Mouse (Mus musculus): ENCODE measurements around the gene 1700030J22Rik. TPM values are rescaled to one million over a fixed set of nuclear protein-coding genes. Genes with fewer than 3 reads are reported as not detected.

1700030J22Rik gene
- total and polyA plus RNA-seq, 2 experiments from 2014 or later: 5.2 to 5.7 TPM

GRCm38 (mm10) chr8:116989842-116990241, 11.1 kb upstream of the 1700030J22Rik start:
- Histone ChIP-seq H3K4me3 (ENCODE audit: low read length) (no peak overlapping the region), H3K4me1 (ENCODE audit: insufficient read depth, low read length) (no peaks in the 10 kb centered on the region), H3K9me3 (ENCODE audit: low read length) (no peaks in the 10 kb centered on the region), H3K36me3 (ENCODE audit: insufficient read depth, low read length) (0 out of 2 replicates have a peak, but pooled peaks cover under 1% of the 10 kb centered on the region), H3K27me3 (ENCODE audit: insufficient read depth, low read length) (no peaks in the 10 kb centered on the region), H3K4me2 (ENCODE audit: low read depth, low read length) (no peak overlapping the region), H3K9ac (replicated peaks; ENCODE audit: low read length) (no peak overlapping the region), H3K27ac (no peak overlapping the region)
- ATAC-seq (no peak), DNase-seq (ENCODE audit: low spot score) (no peak)
- WGBS: 95% methylated on average over 3 of the region's 3 CpGs
- TF ChIP-seq CTCF (IDR thresholded peaks at IDR 0.05; ENCODE audit: low read depth): peak; percentile 39

- ATAC-seq: no peak
Measured at GRCm38 (mm10) chr8:116980117-116980516, 1.4 kb upstream of the 1700030J22Rik start.

DNA sequence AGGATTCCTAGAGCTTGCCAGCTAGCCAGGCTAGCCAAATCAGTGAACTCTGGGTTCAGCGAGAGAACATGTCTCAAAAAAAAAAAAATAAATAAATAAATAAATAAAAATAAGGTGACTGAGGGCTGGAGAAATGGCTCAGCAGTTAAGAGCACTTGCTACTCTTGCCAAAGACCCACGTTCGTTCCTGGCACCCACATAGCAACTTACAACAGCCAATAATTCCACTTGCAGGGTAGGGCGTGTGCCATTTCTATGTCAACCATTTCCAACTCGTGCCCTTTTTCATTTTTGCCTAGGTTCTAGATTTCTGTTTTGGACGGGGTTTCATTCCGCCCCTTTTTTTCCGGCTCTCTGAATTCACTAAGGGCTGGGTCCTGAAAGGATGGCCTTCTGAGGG, 707 bp downstream of the 1700030J22Rik start:
- ATAC-seq: no peak
- Histone ChIP-seq H3K4me1 (ENCODE audit: insufficient read depth, low read length) (peaks cover 3% of the 10 kb centered on the region; the same call in 1 of the 2 replicates), H3K4me2 (ENCODE audit: low read depth, low read length) (peak overlapping the region; percentile 58), H3K9me3 (ENCODE audit: low read length) (no peaks in the 10 kb centered on the region), H3K27me3 (ENCODE audit: insufficient read depth, low read length) (no peaks in the 10 kb centered on the region), H3K9ac (replicated peaks; ENCODE audit: low read length) (peak overlapping the region; percentile 43; the same call in 1 of the 2 replicates), H3K4me3 (ENCODE audit: low read length) (peak overlapping the region; percentile 65), H3K27ac (no peak overlapping the region), H3K36me3 (ENCODE audit: insufficient read depth, low read length) (no peaks in the 10 kb centered on the region)
- TF ChIP-seq CTCF (IDR thresholded peaks at IDR 0.05; ENCODE audit: low read depth): no peak
- 27% methylated on average over 8 of the region's 8 CpGs for whole genome bisulfite sequencing
- DNase-seq (ENCODE audit: low spot score): no peak

More at GRCm38 (mm10) chr8:116980117-116980516, 1.4 kb upstream of the 1700030J22Rik start:
- 16% methylated on average over 4 of the region's 4 CpGs for WGBS
- peak; percentile 85 for DNase-seq (ENCODE audit: low spot score)
- H3K36me3 ChIP-seq (ENCODE audit: insufficient read depth, low read length): 0 out of 2 replicates have a peak, but pooled peaks cover 3% of the 10 kb centered on the region
- no peak overlapping the region for H3K4me3 ChIP-seq (ENCODE audit: low read length)
- H3K9ac ChIP-seq (replicated peaks; ENCODE audit: low read length): no peak overlapping the region
- no peaks in the 10 kb centered on the region for H3K27me3 ChIP-seq (ENCODE audit: insufficient read depth, low read length)
- peak; percentile 82 for TF ChIP-seq CTCF (IDR thresholded peaks at IDR 0.05; ENCODE audit: low read depth)
- no peaks in the 10 kb centered on the region for H3K9me3 ChIP-seq (ENCODE audit: low read length)
- H3K4me1 ChIP-seq (ENCODE audit: insufficient read depth, low read length): peaks cover 3% of the 10 kb centered on the region; the same call in 1 of the 2 replicates
- no peak overlapping the region for H3K27ac ChIP-seq
- H3K4me2 ChIP-seq (ENCODE audit: low read depth, low read length): no peak overlapping the region

DNA sequence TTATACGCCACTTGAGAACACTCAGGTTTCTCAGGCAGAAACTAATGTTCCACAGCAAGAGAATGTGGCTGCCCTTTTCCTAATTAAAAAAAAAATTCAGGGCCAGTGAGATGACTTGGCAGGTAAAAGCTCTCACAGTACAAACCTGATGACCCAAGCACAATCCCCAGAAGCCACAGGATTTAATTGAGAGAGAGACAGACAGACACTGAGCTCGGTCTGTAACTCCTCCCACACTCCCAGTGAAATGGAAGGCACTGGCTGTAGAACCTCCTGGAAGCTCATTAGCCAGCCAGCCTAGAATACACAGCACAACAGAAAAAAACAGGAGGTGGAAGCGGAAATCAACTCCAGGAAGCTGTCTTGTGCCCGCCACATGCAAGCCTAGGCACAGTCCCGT, 3.2 kb downstream of the 1700030J22Rik start:
- H3K27me3 ChIP-seq (ENCODE audit: insufficient read depth, low read length): no peaks in the 10 kb centered on the region
- no peak overlapping the region for H3K4me3 ChIP-seq (ENCODE audit: low read length)
- WGBS: 63% methylated on average over 5 of the region's 5 CpGs
- H3K9ac ChIP-seq (replicated peaks; ENCODE audit: low read length): no peak overlapping the region
- H3K36me3 ChIP-seq (ENCODE audit: insufficient read depth, low read length): no peaks in the 10 kb centered on the region
- H3K4me2 ChIP-seq (ENCODE audit: low read depth, low read length): no peak overlapping the region
- ATAC-seq (no peak), DNase-seq (ENCODE audit: low spot score) (no peak)
- no peaks in the 10 kb centered on the region for H3K9me3 ChIP-seq (ENCODE audit: low read length)
- peaks cover 3% of the 10 kb centered on the region; the same call in 1 of the 2 replicates for H3K4me1 ChIP-seq (ENCODE audit: insufficient read depth, low read length)
- no peak for TF ChIP-seq CTCF (IDR thresholded peaks at IDR 0.05; ENCODE audit: low read depth)
- H3K27ac ChIP-seq: no peak overlapping the region

DNA sequence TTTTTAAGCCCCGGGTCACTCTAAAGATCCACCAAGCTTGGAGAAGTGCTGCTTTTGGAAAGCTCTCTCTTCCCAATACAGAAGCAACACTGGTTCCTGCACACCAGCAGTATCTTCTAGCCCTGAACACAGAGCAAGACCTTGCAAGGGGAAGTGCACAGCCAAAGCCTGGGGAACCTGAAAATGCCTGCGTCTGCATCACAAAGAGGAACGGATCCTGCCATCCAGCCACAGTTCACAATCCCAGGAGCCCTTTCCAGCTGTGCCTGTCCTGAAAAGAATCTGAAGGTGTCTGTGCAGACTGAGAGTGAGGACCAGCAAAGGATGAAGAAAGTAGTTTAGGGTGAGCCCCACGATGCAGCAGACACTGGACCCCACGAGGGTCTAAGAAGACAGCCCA, 3.7 kb downstream of the 1700030J22Rik start:
- Histone ChIP-seq H3K27me3 (ENCODE audit: insufficient read depth, low read length) (no peaks in the 10 kb centered on the region), H3K4me1 (ENCODE audit: insufficient read depth, low read length) (peaks cover 3% of the 10 kb centered on the region; the same call in 1 of the 2 replicates), H3K9me3 (ENCODE audit: low read length) (no peaks in the 10 kb centered on the region), H3K27ac (no peak overlapping the region), H3K4me3 (ENCODE audit: low read length) (no peak overlapping the region), H3K4me2 (ENCODE audit: low read depth, low read length) (no peak overlapping the region), H3K9ac (replicated peaks; ENCODE audit: low read length) (no peak overlapping the region), H3K36me3 (ENCODE audit: insufficient read depth, low read length) (no peaks in the 10 kb centered on the region)
- no peak for TF ChIP-seq CTCF (IDR thresholded peaks at IDR 0.05; ENCODE audit: low read depth)
- WGBS: 36% methylated on average over 5 of the region's 5 CpGs
- ATAC-seq (no peak), DNase-seq (ENCODE audit: low spot score) (no peak)

DNA sequence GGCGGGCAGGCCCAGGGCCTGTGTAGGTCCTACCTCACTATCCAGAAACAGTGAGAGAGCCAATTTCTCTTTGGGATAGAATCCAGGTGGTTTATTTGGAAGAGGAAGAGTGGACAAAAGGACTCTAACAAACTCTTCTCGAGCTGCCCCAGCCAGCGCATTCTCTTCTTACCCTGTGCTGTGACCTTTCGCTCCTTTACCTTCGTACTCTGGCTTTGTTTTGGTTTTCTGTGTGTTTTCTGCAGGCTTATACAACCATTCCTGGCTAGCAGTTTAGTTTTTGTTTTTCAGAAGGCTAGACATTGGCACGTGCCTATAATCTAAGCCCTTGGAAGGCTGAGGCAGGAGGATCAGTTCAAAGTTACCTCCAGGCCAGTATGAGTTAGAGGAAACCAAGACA, 9.2 kb downstream of the 1700030J22Rik start:
- Histone ChIP-seq H3K4me2 (ENCODE audit: low read depth, low read length) (no peak overlapping the region), H3K36me3 (ENCODE audit: insufficient read depth, low read length) (no peaks in the 10 kb centered on the region), H3K4me1 (ENCODE audit: insufficient read depth, low read length) (no peaks in the 10 kb centered on the region), H3K9me3 (ENCODE audit: low read length) (no peaks in the 10 kb centered on the region), H3K27ac (no peak overlapping the region), H3K4me3 (ENCODE audit: low read length) (no peak overlapping the region), H3K27me3 (ENCODE audit: insufficient read depth, low read length) (no peaks in the 10 kb centered on the region), H3K9ac (replicated peaks; ENCODE audit: low read length) (no peak overlapping the region)
- DNase-seq (ENCODE audit: low spot score): no peak
- TF ChIP-seq CTCF (IDR thresholded peaks at IDR 0.05; ENCODE audit: low read depth): no peak
- ATAC-seq: no peak
- WGBS: 84% methylated on average over 6 of the region's 6 CpGs

DNA sequence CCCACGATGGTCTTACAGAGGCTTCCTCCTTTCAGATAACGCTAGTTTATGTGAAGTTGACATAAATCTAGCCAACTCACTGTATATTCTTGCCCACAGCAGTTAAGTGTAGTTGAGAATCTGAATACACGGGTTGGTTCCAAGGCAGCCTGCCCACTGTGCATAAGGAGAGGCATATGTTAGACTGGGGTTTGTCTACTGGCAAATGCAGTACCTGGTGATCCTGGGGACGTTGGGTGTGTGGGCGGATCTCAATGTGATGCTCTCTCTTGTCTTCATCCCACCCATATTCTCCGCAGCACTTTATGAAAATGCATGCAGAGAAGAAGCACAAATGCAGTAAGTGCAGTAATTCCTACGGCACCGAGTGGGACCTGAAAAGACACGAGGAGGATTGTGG, 24.3 kb downstream of the 1700030J22Rik start:
- DNase-seq (ENCODE audit: low spot score) (no peak), ATAC-seq (no peak)
- H3K4me2 ChIP-seq (ENCODE audit: low read depth, low read length): no peak overlapping the region
- WGBS: 91% methylated on average over 9 of the region's 9 CpGs
- H3K9me3 ChIP-seq (ENCODE audit: low read length): no peaks in the 10 kb centered on the region
- H3K9ac ChIP-seq (replicated peaks; ENCODE audit: low read length): no peak overlapping the region
- H3K36me3 ChIP-seq (ENCODE audit: insufficient read depth, low read length): peaks cover 47% of the 10 kb centered on the region
- no peak overlapping the region for H3K4me3 ChIP-seq (ENCODE audit: low read length)
- no peak for TF ChIP-seq CTCF (IDR thresholded peaks at IDR 0.05; ENCODE audit: low read depth)
- H3K27ac ChIP-seq: no peak overlapping the region
- H3K4me1 ChIP-seq (ENCODE audit: insufficient read depth, low read length): no peaks in the 10 kb centered on the region
- no peaks in the 10 kb centered on the region for H3K27me3 ChIP-seq (ENCODE audit: insufficient read depth, low read length)

All from hindbrain, postnatal 0 days (tissue).